Mouse (Mus musculus): ENCODE measurements around the gene Psma6.

- TF ChIP-seq CTCF (IDR thresholded peaks at IDR 0.05; ENCODE audit: borderline replicate concordance, extremely low read depth, insufficient read depth, insufficient read length), result no peak
- TF ChIP-seq POLR2A (IDR thresholded peaks at IDR 0.05; ENCODE audit: borderline replicate concordance, extremely low read depth, insufficient read depth, insufficient read length, poor library complexity, severe bottlenecking), result no peak
Observed at GRCm38 (mm10) chr12:55442245-55442644, 58.2 kb downstream of the Psma6 start.

Data from brain, embryonic 14.5 days (tissue).